Mouse (Mus musculus): Measurements from ENCODE around the gene Spaar. TPM values are rescaled to one million over a fixed set of nuclear protein-coding genes. Genes with fewer than 3 reads are reported as not detected.
A peak's percentile ranks its signal among the peaks of the same experiment; 100 is the strongest.

Gene Spaar
- polyA plus RNA-seq, 1 experiment = 4.6 TPM

DNA sequence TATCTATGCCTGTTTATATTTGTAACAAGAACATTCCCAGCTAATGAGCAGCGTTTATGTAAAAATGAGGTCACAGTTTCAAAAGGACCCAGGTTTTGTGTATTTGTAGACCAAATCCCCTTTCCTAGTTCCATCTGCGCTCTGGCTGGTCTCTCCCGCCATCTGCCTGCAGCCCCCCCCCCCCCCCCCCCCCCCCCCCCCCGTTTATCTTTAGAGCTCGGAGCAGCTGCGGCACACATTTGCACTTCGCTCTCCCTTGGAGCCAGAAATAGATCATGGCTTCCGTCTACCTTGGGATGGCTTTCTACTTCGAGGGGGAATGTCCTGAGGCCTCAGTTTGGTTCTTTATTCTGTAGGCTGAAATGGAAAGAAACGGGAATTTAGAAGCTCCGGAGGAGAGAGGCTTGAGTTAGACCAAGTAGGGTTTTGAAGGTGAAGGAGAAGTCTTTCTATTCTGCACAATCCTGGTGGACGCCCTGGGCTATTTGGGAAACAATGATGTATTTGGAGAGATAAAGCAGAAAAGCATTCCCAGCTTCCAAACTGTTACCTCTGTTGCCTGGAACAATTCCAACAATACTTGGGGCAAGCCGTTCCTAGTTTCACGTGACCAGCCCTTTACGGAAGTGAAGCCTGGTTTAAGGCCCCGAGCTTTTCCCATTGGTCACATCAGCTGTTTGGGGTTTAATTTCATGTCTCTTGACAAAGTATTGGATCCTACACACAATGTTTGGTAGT lies 9.2 kb upstream of the Spaar start:
- Histone ChIP-seq H3K4me3 (ENCODE audit: control insufficient read depth, low read depth, low read length) (no peak overlapping the region), H3K27me3 (ENCODE audit: control insufficient read depth, insufficient read depth, low read length) (no peaks in the 10 kb centered on the region), H3K27ac (ENCODE audit: control insufficient read depth, insufficient read depth, low read depth, low read length) (no peak overlapping the region), H3K36me3 (ENCODE audit: control insufficient read depth, insufficient read depth, low read length) (no peaks in the 10 kb centered on the region), H3K4me1 (ENCODE audit: control insufficient read depth, insufficient read depth, low read length) (no peaks in the 10 kb centered on the region; the same call in 1 of the 2 replicates)
- no peak for TF ChIP-seq CTCF (IDR thresholded peaks at IDR 0.05; ENCODE audit: control insufficient read depth, insufficient read depth, insufficient replicate concordance, low read depth, low read length)
- TF ChIP-seq POLR2A (IDR thresholded peaks at IDR 0.05; ENCODE audit: control insufficient read depth, low read depth, low read length) = no peak

DNA sequence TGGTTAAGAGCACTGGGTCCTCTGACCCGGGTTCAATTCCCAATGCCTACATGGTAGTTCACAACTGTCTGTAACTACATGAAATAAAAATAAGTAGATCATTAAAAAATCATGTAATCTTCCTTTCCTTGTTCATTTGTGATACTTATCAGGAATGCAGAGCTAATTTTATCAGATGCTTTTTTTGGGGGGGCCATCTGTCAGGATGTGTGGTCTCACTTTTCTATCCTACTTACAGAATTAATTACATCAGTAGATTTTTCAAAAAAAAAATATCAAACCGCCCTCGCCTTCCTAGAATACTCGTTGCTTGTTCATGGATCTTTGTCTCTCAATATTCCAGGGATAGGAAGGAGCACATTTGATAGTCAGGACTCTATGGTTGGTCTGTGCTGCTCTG lies 7.6 kb upstream of the Spaar start:
- H3K4me1 ChIP-seq (ENCODE audit: control insufficient read depth, insufficient read depth, low read length) = no peaks in the 10 kb centered on the region; the same call in none of the 2 replicates
- H3K36me3 ChIP-seq (ENCODE audit: control insufficient read depth, insufficient read depth, low read length) = no peaks in the 10 kb centered on the region
- no peak for TF ChIP-seq CTCF (IDR thresholded peaks at IDR 0.05; ENCODE audit: control insufficient read depth, insufficient read depth, insufficient replicate concordance, low read depth, low read length)
- TF ChIP-seq POLR2A (IDR thresholded peaks at IDR 0.05; ENCODE audit: control insufficient read depth, low read depth, low read length) = no peak
- H3K4me3 ChIP-seq (ENCODE audit: control insufficient read depth, low read depth, low read length) = no peak overlapping the region
- H3K27ac ChIP-seq (ENCODE audit: control insufficient read depth, insufficient read depth, low read depth, low read length) = no peak overlapping the region
- H3K27me3 ChIP-seq (ENCODE audit: control insufficient read depth, insufficient read depth, low read length) = no peaks in the 10 kb centered on the region

DNA sequence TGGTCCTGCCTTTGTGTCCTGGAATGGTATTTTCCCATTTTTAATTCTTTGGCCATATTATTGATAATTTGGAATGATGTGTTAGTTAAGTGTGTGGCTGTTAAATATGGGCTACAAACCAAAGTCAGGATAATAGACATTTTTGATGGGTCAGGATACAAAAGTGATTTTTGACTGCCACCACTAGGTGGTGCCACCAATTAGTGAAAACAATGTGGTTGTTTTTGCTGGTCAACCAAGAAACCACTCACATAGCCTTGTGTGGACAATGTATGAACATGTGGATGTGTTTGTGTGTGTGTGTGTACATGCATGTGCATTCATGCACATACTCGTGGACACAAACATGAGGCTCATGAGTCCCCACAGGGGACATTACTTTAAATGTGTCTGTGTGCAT lies 5.1 kb upstream of the Spaar start:
- TF ChIP-seq CTCF (IDR thresholded peaks at IDR 0.05; ENCODE audit: control insufficient read depth, insufficient read depth, insufficient replicate concordance, low read depth, low read length) = no peak; the same call in 1 of the 2 replicates
- TF ChIP-seq POLR2A (IDR thresholded peaks at IDR 0.05; ENCODE audit: control insufficient read depth, low read depth, low read length) = no peak
- Histone ChIP-seq H3K4me3 (ENCODE audit: control insufficient read depth, low read depth, low read length) (no peak overlapping the region), H3K4me1 (ENCODE audit: control insufficient read depth, insufficient read depth, low read length) (peaks cover 8% of the 10 kb centered on the region), H3K27ac (ENCODE audit: control insufficient read depth, insufficient read depth, low read depth, low read length) (no peak overlapping the region), H3K36me3 (ENCODE audit: control insufficient read depth, insufficient read depth, low read length) (no peaks in the 10 kb centered on the region), H3K27me3 (ENCODE audit: control insufficient read depth, insufficient read depth, low read length) (no peaks in the 10 kb centered on the region)

DNA sequence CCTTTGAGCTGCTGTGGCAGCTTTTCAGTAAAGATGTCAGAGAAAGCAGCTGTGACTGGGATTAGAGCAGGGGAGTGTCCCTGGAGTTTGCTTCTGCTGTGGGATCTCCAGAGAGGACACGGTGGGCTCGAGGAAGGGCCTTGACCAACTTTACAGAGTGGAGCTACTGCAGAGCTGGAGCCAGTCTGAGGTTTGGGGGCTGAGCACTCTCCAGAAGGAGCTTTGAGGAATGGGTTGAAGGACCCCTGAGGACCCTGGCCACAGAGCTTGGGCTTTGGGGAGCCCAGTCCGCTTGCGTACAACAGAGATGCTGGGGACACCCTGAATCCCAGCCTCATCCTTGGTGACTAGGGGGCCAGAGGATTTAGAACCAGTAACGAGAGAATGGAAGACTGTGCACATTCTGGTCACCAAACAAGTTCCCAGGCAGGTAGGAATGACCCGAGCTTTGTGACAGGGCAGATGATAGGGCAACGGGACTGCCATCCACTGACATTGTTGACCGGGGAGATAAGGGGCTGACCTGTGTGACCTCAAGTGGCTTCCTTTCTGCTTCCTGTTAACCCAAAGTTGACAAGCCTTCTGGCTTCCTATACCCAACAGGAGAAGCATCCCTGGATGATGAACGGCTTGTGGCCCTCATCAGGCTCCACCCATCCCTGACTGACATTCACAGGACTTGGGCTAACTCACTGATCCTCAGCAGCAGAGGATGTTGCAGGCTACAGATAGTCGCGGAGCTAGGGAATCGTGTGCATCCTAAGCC lies 3.4 kb upstream of the Spaar start:
- H3K27me3 ChIP-seq (ENCODE audit: control insufficient read depth, insufficient read depth, low read length) = no peaks in the 10 kb centered on the region
- H3K4me3 ChIP-seq (ENCODE audit: control insufficient read depth, low read depth, low read length) = no peak overlapping the region
- no peak overlapping the region for H3K27ac ChIP-seq (ENCODE audit: control insufficient read depth, insufficient read depth, low read depth, low read length)
- no peaks in the 10 kb centered on the region for H3K36me3 ChIP-seq (ENCODE audit: control insufficient read depth, insufficient read depth, low read length)
- H3K4me1 ChIP-seq (ENCODE audit: control insufficient read depth, insufficient read depth, low read length) = peaks cover 23% of the 10 kb centered on the region
- TF ChIP-seq CTCF (IDR thresholded peaks at IDR 0.05; ENCODE audit: control insufficient read depth, insufficient read depth, insufficient replicate concordance, low read depth, low read length) = no peak
- no peak for TF ChIP-seq POLR2A (IDR thresholded peaks at IDR 0.05; ENCODE audit: control insufficient read depth, low read depth, low read length)

DNA sequence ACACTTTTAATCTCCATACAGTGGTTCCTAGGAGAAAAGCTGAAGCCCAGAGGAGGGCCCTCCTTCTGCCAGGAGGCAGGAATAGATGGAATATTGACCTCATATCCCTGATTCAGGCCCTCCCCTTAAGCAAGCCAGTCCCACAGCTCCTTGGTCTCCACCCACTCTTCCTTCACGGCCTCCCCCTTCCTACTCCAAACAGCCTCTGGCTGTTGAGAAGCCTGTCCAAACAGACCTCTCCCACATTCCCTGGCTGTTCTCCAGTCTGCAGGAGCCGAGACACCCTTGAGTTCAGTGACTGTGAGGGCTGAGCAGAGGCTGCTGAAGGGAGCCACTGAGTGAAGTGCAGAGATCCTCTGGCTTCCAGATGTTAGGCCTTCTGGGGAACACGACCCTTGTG lies 2.8 kb upstream of the Spaar start, which contains the start of gene Hrct1:
Gene Hrct1, plus strand, starts transcription at position 194 of the 400 bp plus-strand sequence.
- Histone ChIP-seq H3K36me3 (ENCODE audit: control insufficient read depth, insufficient read depth, low read length) (no peaks in the 10 kb centered on the region), H3K27ac (ENCODE audit: control insufficient read depth, insufficient read depth, low read depth, low read length) (peak within 1 kb of the TSS; percentile 84), H3K4me1 (ENCODE audit: control insufficient read depth, insufficient read depth, low read length) (peaks cover 23% of the 10 kb centered on the region), H3K4me3 (ENCODE audit: control insufficient read depth, low read depth, low read length) (no peak within 1 kb of the TSS), H3K27me3 (ENCODE audit: control insufficient read depth, insufficient read depth, low read length) (no peaks in the 10 kb centered on the region)
- no peak for TF ChIP-seq POLR2A (IDR thresholded peaks at IDR 0.05; ENCODE audit: control insufficient read depth, low read depth, low read length)
- no peak for TF ChIP-seq CTCF (IDR thresholded peaks at IDR 0.05; ENCODE audit: control insufficient read depth, insufficient read depth, insufficient replicate concordance, low read depth, low read length)

DNA sequence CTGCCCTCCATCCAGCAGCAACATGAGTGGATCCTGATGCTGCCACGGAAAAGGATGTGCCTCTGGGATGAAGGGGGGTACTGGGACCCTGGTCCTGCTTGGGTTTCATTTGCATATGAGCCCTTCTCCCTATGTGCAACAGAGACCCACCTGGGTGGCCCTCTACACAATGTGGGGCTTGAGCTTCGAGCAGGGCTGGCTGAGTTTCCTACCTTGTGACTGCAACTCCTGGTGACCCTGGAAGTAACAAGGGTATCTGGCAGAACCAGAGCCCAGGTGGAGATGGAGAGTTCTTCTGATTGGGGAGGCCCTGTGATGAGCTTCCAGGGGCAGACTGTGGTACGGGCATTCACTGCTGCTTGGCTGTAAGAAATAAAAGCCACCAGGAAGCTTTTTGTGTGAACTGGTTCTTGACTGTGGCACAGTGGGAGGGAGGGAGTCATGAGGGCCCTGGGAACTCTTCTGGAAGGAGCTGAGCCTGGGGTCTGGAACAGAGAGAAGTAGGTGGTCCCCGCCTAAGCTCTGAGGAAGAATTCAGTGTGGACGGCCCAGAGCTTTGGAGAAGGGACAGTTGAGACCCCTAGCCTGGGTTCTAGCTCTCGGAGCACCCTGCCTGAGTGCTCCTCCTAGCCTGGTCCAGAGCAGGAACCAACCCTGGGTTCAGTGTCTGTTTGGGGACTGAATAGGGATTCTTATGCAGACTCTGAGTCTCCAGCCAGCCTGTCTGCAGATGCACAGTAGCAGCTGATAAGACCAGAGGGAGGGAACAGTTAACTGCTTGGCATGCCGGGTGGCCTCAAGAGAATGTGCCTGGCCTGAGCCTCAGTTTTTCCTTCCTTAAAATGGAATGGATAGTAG lies 1.9 kb upstream of the Spaar start:
- Histone ChIP-seq H3K4me3 (ENCODE audit: control insufficient read depth, low read depth, low read length) (no peak overlapping the region), H3K27ac (ENCODE audit: control insufficient read depth, insufficient read depth, low read depth, low read length) (peak overlapping the region; percentile 84), H3K4me1 (ENCODE audit: control insufficient read depth, insufficient read depth, low read length) (peaks cover 23% of the 10 kb centered on the region), H3K36me3 (ENCODE audit: control insufficient read depth, insufficient read depth, low read length) (no peaks in the 10 kb centered on the region), H3K27me3 (ENCODE audit: control insufficient read depth, insufficient read depth, low read length) (no peaks in the 10 kb centered on the region)
- TF ChIP-seq POLR2A (IDR thresholded peaks at IDR 0.05; ENCODE audit: control insufficient read depth, low read depth, low read length) (no peak), CTCF (IDR thresholded peaks at IDR 0.05; ENCODE audit: control insufficient read depth, insufficient read depth, insufficient replicate concordance, low read depth, low read length) (no peak)
